Comparison of ENCODE assay signal across 8 mouse cellular contexts in the genomic region with DNA sequence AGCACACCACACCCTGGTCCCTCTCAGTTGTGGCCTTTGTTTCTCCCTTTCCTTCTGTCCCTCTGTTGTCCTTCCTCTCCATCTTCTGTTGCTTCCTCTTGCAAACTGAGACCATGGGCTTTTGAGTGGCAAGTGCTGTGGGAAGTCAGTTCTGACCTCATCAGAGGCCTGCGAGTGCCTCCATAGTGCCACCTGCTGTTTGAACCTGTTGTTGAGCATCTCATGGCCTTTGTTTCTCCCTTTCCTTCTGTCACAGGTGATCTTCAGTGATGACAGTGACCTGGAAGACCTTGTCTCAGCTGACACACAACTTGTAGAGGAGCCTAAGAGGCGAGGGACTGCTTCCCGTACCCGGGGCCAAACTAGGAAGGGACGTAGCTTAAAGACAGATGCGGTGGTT. TPM values are rescaled to one million over a fixed set of nuclear protein-coding genes. Genes with fewer than 3 reads are reported as not detected.
A peak's percentile ranks its signal among the peaks of the same experiment; 100 is the strongest.
DNase-seq lines count a peak whose midpoint lies in the region; ATAC-seq lines count a peak whose summit lies in the region.
"Had no signal": no experiment of that assay in that cellular context is flagged by ENCODE, and none has a peak within 500 bp of the region (broad histone marks: within the 10 kb centered on the region; RNA-seq: fewer than 3 reads in every experiment).

No protein-coding gene starts in this region.

- H3K27me3 ChIP-seq in embryonic facial prominence, embryonic 14.5 days (replicated peaks; ENCODE audit: control insufficient read depth, insufficient read depth, low read length): no peaks in the 10 kb centered on the region
- H3K27me3 ChIP-seq in lung, embryonic 16.5 days (ENCODE audit: control insufficient read depth, insufficient read depth, low read depth, low read length): no peaks in the 10 kb centered on the region
- H3K27me3 ChIP-seq: heart, embryonic 15.5 days had no signal

- WGBS in embryonic facial prominence, embryonic 14.5 days: 92% methylated on average over 6 of the region's 6 CpGs
- 88% methylated on average over 6 of the region's 6 CpGs for WGBS in lung, embryonic 16.5 days

- H3K9ac ChIP-seq in embryonic facial prominence, embryonic 14.5 days (ENCODE audit: low read depth, low read length): no peak overlapping the region
- H3K9ac ChIP-seq in lung, embryonic 16.5 days (ENCODE audit: low read length): no peak overlapping the region
- H3K9ac ChIP-seq: heart, embryonic 15.5 days had no signal

- no peak overlapping the region for H3K4me3 ChIP-seq in embryonic facial prominence, embryonic 14.5 days (ENCODE audit: low read depth, low read length)
- H3K4me3 ChIP-seq in lung, embryonic 16.5 days (ENCODE audit: low read length): no peak overlapping the region
- H3K4me3 ChIP-seq: heart, embryonic 15.5 days had no signal

- no peak overlapping the region for H3K27ac ChIP-seq in embryonic facial prominence, embryonic 14.5 days (replicated peaks; ENCODE audit: low read depth, low read length)
- no peak overlapping the region for H3K27ac ChIP-seq in lung, embryonic 16.5 days (ENCODE audit: low read length)
- H3K27ac ChIP-seq: heart, embryonic 15.5 days had no signal

- DNase-seq in urinary bladder, postnatal 14 days (ENCODE audit: low spot score): peak; percentile 72
- DNase-seq in urinary bladder, adult 2 months (ENCODE audit: low spot score): no peak
- peak; percentile 33 for DNase-seq in adrenal gland, adult 8-10 months
- DNase-seq in embryonic facial prominence, embryonic 14.5 days (ENCODE audit: low spot score): peak; percentile 61
- peak; percentile 43 to 75 for DNase-seq in kidney, adult 8-10 months
- DNase-seq in right cerebral cortex, postnatal 4 days: peak; percentile 42

- no peak overlapping the region for H3K4me2 ChIP-seq in embryonic facial prominence, embryonic 14.5 days (ENCODE audit: low read depth, low read length)
- no peak overlapping the region for H3K4me2 ChIP-seq in lung, embryonic 16.5 days (ENCODE audit: low read depth, low read length)
- H3K4me2 ChIP-seq: heart, embryonic 15.5 days had no signal

- no peak for ATAC-seq in embryonic facial prominence, embryonic 14.5 days (ENCODE audit: low read depth)
- 0 out of 2 replicates have a peak, but pooled peaks have one; percentile 36 for ATAC-seq in lung, embryonic 16.5 days (ENCODE audit: low read depth)

- peaks cover 84% of the 10 kb centered on the region for H3K36me3 ChIP-seq in embryonic facial prominence, embryonic 14.5 days (ENCODE audit: control insufficient read depth, insufficient read depth, low read length)
- peaks cover 37% of the 10 kb centered on the region for H3K36me3 ChIP-seq in lung, embryonic 16.5 days (ENCODE audit: control insufficient read depth, insufficient read depth, low read length)

- H3K4me1 ChIP-seq in embryonic facial prominence, embryonic 14.5 days (ENCODE audit: control insufficient read depth, insufficient read depth, low read length): no peaks in the 10 kb centered on the region
- H3K4me1 ChIP-seq in lung, embryonic 16.5 days (replicated peaks; ENCODE audit: control insufficient read depth, insufficient read depth, low read length): no peaks in the 10 kb centered on the region
- H3K4me1 ChIP-seq: heart, embryonic 15.5 days had no signal

- no peaks in the 10 kb centered on the region for H3K9me3 ChIP-seq in embryonic facial prominence, embryonic 14.5 days (ENCODE audit: control insufficient read depth, low read length)
- H3K9me3 ChIP-seq in lung, embryonic 16.5 days (ENCODE audit: control insufficient read depth, low read length): no peaks in the 10 kb centered on the region
- H3K9me3 ChIP-seq: heart, embryonic 15.5 days had no signal

RNA-seq across cellular contexts. Expression of a gene that starts 9.7 kb away (rescaled TPM):
- polyA plus RNA-seq in urinary bladder, adult 2 months (2012; rRNA removed): 396 and 519 TPM in 2 replicates
- 100 to 1,000 TPM; 440 to 517 (median 466) TPM for total RNA-seq in adrenal gland, adult 8-10 months (2022)
- 466 and 478 TPM in 2 replicates for polyA plus RNA-seq in embryonic facial prominence, embryonic 14.5 days (2014; fragmentation: Nextera tagmentation; extraction: Ambion mirVana)
- polyA plus RNA-seq in lung, embryonic 16.5 days (2015; fragmentation: Nextera tagmentation; extraction: Ambion mirVana): 390 and 403 TPM in 2 replicates

RNA-seq across cellular contexts. Expression of a gene that starts 15.2 kb away (rescaled TPM):
- polyA plus RNA-seq in urinary bladder, adult 2 months (2012; rRNA removed): 54.1 and 59.1 TPM in 2 replicates
- total RNA-seq in adrenal gland, adult 8-10 months (2022): 10 to 100 TPM; 65.4 to 96.8 (median 89.3) TPM
- polyA plus RNA-seq in embryonic facial prominence, embryonic 14.5 days (2014; fragmentation: Nextera tagmentation; extraction: Ambion mirVana): 79.0 and 83.2 TPM in 2 replicates
- polyA plus RNA-seq in lung, embryonic 16.5 days (2015; fragmentation: Nextera tagmentation; extraction: Ambion mirVana): 98.3 and 101 TPM in 2 replicates

RNA-seq across cellular contexts. Expression of a gene that starts 20.2 kb away (rescaled TPM):
- polyA plus RNA-seq in urinary bladder, adult 2 months (2012; rRNA removed): 1.7 and 1.9 TPM in 2 replicates
- 1 to 10 TPM; 1.4 to 5.3 (median 2.3) TPM for total RNA-seq in adrenal gland, adult 8-10 months (2022)
- 22.4 and 24.0 TPM in 2 replicates for polyA plus RNA-seq in embryonic facial prominence, embryonic 14.5 days (2014; fragmentation: Nextera tagmentation; extraction: Ambion mirVana)
- polyA plus RNA-seq in lung, embryonic 16.5 days (2015; fragmentation: Nextera tagmentation; extraction: Ambion mirVana): 27.3 and 30.6 TPM in 2 replicates

RNA-seq across cellular contexts. Expression of a gene that starts 34.3 kb away (rescaled TPM):
- polyA plus RNA-seq in urinary bladder, adult 2 months (2012; rRNA removed): 19.1 and 21.4 TPM in 2 replicates
- total RNA-seq in adrenal gland, adult 8-10 months (2022): 10 to 100 TPM; 15.6 to 31.6 (median 21.4) TPM
- 52.5 and 60.5 TPM in 2 replicates for polyA plus RNA-seq in embryonic facial prominence, embryonic 14.5 days (2014; fragmentation: Nextera tagmentation; extraction: Ambion mirVana)
- polyA plus RNA-seq in lung, embryonic 16.5 days (2015; fragmentation: Nextera tagmentation; extraction: Ambion mirVana): 73.5 and 80.3 TPM in 2 replicates

RNA-seq across cellular contexts. Expression of a gene that starts 37.0 kb away (rescaled TPM):
- polyA plus RNA-seq in urinary bladder, adult 2 months (2012; rRNA removed): 62.6 and 64.4 TPM in 2 replicates
- total RNA-seq in adrenal gland, adult 8-10 months (2022): 10 to 100 TPM; 37.1 to 45.4 (median 39.5) TPM
- polyA plus RNA-seq in embryonic facial prominence, embryonic 14.5 days (2014; fragmentation: Nextera tagmentation; extraction: Ambion mirVana): 64.6 and 67.2 TPM in 2 replicates
- polyA plus RNA-seq in lung, embryonic 16.5 days (2015; fragmentation: Nextera tagmentation; extraction: Ambion mirVana): 58.3 and 61.1 TPM in 2 replicates
